Mouse (Mus musculus): ENCODE data around the gene Abcc4.

DNA sequence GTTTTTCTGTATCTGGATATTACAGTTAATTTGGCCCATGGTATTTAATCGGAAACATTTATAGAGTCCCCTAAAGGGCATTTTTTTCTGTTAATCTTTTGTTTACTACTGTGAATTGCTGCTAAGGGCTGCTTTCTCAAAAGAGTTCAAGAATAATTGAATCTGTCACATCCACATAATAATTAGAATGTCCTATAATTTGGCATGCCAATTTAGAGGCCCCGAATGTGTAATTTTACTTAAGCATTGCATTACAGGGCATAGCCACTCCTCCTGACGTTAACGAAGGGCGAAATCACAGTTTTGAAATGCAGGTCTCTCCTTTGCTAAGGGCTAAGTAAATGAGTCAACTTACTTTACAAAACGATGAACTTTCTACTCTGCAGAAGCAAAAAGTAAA is 214.3 kb downstream of the Abcc4 start:
- no peak for TF ChIP-seq RCOR1 (conservative IDR thresholded peaks at IDR 0.05; ENCODE audit: low read depth, low read length)
- no peak for TF ChIP-seq EP300 (IDR thresholded peaks at IDR 0.05; ENCODE audit: low read length)
- no peak for TF ChIP-seq ELF1 (IDR thresholded peaks at IDR 0.05; ENCODE audit: low read depth, low read length)
- no peak for TF ChIP-seq POLR2A (IDR thresholded peaks at IDR 0.05; ENCODE audit: low read depth, low read length)
- no peak for TF ChIP-seq CHD2 (IDR thresholded peaks at IDR 0.05; ENCODE audit: low read length)
- TF ChIP-seq MAX (IDR thresholded peaks at IDR 0.05; ENCODE audit: low read length) = no peak
- no peak for TF ChIP-seq TCF12 (IDR thresholded peaks at IDR 0.05; ENCODE audit: low read depth, low read length)
- TF ChIP-seq CTCF (conservative IDR thresholded peaks at IDR 0.05 in 1 of 2, IDR thresholded peaks at IDR 0.05 in 1 of 2; ENCODE audit: low read depth in 2 of 2, low read length in 2 of 2) = no peak
- TF ChIP-seq ZMIZ1 (IDR thresholded peaks at IDR 0.05; ENCODE audit: low read depth, low read length) = no peak
- TF ChIP-seq TBP (conservative IDR thresholded peaks at IDR 0.05; ENCODE audit: low read depth, low read length) = no peak
